Mouse (Mus musculus) intestine, embryonic 14.5 days (tissue): ENCODE results near the gene Smc3. TPM values are rescaled to one million over a fixed set of nuclear protein-coding genes. Genes with fewer than 3 reads are reported as not detected.

Source experiments
- ATAC-seq: fragments of 200-750 bp; cut with Nextera tagmentation; replicated peaks from 2 replicates; pipeline ENCODE4 v1.8.0; 2017; ENCODE audit warnings: low read depth, moderate number of reproducible peaks, moderate TSS enrichment, moderate library complexity; ENCODE audit not compliant: low FRiP score, low TSS enrichment
- DNase-seq: peaks from one replicate; pipeline ENCODE4 v3.0.0-alpha.2; 2018; ENCODE audit warnings: low spot score
- H3K27ac ChIP-seq: fragments of 300-500 bp; sonication (generic); 2 replicates; pipeline ENCODE4 v1.5.1; 2014; ENCODE audit warnings: low read depth, mild to moderate bottlenecking, control low read depth
- H3K27me3 ChIP-seq: fragments of 300-500 bp; sonication (generic); replicated peaks from 2 replicates; pipeline ENCODE4 v1.6.1; 2014; ENCODE audit warnings: low read length, control low read depth; ENCODE audit not compliant: control insufficient read depth, insufficient read depth
- H3K36me3 ChIP-seq: fragments of 300-500 bp; sonication (generic); 2 replicates; pipeline ENCODE4 v1.6.1; 2014; ENCODE audit warnings: low read length, control low read depth; ENCODE audit not compliant: control insufficient read depth, insufficient read depth
- H3K4me1 ChIP-seq: fragments of 300-500 bp; sonication (generic); replicated peaks from 2 replicates; pipeline ENCODE4 v1.6.1; 2014; ENCODE audit warnings: low read length, control low read depth, mixed read lengths; ENCODE audit not compliant: control insufficient read depth, insufficient read depth
- H3K4me2 ChIP-seq: fragments of 300-500 bp; sonication (generic); 2 replicates; pipeline ENCODE4 v1.6.1; 2014; ENCODE audit warnings: low read length
- H3K4me3 ChIP-seq: fragments of 300-500 bp; sonication (generic); 2 replicates; pipeline ENCODE4 v1.5.1; 2014; ENCODE audit warnings: low read depth, low read length, control low read depth, mixed read lengths
- H3K9ac ChIP-seq: fragments of 300-500 bp; sonication (generic); 2 replicates; pipeline ENCODE4 v1.6.1; 2014; ENCODE audit warnings: mild to moderate bottlenecking, low read length
- H3K9me3 ChIP-seq: fragments of 300-500 bp; sonication (generic); 2 replicates; pipeline ENCODE4 v1.6.1; 2016; ENCODE audit warnings: low read length, control low read depth; ENCODE audit not compliant: control insufficient read depth
- WGBS: fragments of 180-500 bp; shearing (Covaris S2); extraction: QIAGEN DNeasy Blood & Tissue Kit; methylation state at CpG from one replicate; pipeline ENCODE4 v1.1.7; 2014; 5-methylcytosine and 5-hydroxymethylcytosine counted together
- polyA plus RNA-seq: library from polyadenylated mRNA; unstranded; fragments of >200 nt; fragmentation: Nextera tagmentation; extraction: Ambion mirVana; gene quantifications from 2 replicates; pipeline ENCODE4 v1.2.1, GENCODE M21; 2014

Smc3 gene
- polyA plus RNA-seq, 1 experiment from 2014 or later: 65.6 TPM

DNA sequence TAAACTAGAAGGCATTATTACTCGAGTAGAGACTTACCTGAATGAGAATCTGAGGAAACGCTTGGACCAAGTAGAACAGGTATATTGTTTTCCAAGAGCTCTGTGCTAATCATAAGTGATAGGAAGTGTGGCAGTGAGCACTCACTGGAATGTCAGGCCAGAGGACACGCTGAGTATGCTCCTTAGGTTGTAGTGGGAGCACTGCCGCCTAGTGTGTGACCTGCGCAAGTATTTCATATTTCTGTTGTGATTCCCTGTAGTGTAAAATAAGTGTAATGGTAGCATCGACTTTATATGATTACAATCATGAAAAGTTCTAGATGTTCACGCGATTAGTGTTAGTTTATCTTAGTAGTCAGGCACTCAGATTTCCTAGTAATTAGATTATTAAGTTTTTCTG is 38.5 kb downstream of the Smc3 start:
- Histone ChIP-seq H3K9me3 (no peaks in the 10 kb centered on the region), H3K27ac (no peak overlapping the region), H3K4me3 (no peak overlapping the region), H3K27me3 (no peaks in the 10 kb centered on the region), H3K36me3 (peaks cover 93% of the 10 kb centered on the region), H3K9ac (no peak overlapping the region), H3K4me1 (no peaks in the 10 kb centered on the region), H3K4me2 (no peak overlapping the region)
- no peak for DNase-seq
- WGBS: 89% methylated on average over 8 of the region's 8 CpGs
- no peak for ATAC-seq

DNA sequence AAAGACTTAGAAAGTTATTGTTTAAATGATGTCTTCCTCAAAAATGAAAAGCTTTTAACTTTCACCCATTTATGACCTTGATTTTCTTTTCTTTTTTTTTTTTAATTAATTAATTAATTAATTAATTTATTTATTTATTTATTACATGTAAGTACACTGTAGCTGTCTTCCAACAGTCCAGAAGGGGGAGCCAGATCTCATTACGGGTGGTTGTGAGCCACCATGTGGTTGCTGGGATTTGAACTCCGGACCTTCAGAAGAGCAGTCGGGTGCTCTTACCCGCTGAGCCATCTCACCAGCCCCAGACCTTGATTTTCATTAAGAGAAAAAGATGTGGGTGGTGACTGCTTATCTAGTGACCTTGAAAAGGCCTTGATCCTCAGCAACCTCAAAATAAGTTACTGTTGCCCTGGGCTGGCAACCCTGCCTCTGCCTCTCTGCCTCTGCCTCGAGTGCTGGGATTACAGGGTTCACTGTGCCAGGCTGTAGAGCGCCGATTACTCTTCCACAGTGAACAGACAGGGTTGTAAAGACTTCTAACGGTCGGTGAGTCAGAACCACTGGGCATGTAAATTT is 43.9 kb downstream of the Smc3 start:
- no peaks in the 10 kb centered on the region for H3K27me3 ChIP-seq
- H3K4me2 ChIP-seq: no peak overlapping the region
- no peak overlapping the region for H3K27ac ChIP-seq
- H3K36me3 ChIP-seq: peaks cover 81% of the 10 kb centered on the region
- DNase-seq (no peak), ATAC-seq (no peak)
- H3K9ac ChIP-seq: no peak overlapping the region
- H3K4me1 ChIP-seq: 0 out of 2 replicates have a peak, but pooled peaks cover 2% of the 10 kb centered on the region
- H3K9me3 ChIP-seq: no peaks in the 10 kb centered on the region
- 92% methylated on average over 9 of the region's 9 CpGs for WGBS
- no peak overlapping the region for H3K4me3 ChIP-seq

DNA sequence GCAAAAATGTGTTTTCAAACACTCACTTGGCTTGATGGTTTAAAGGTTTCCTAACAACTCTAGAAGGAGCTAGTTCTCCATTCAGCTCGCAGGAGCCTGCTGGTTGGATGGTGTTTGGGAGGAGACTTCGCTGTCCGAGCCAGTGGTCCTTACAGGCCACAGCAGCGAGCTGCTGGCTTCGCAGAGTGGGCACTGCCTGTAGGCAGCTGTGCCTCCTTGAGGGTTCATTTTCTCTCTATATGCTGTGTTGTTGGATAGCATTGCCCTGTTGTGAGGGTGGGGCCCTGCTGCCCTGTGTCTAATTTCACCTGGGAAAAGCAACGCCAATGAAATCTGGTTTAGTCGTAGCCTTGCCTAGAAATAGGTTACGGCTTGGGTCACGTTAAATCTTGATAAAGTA is 47.1 kb downstream of the Smc3 start:
- no peak overlapping the region for H3K27ac ChIP-seq
- H3K4me3 ChIP-seq: no peak overlapping the region
- H3K36me3 ChIP-seq: peaks cover 49% of the 10 kb centered on the region
- H3K9me3 ChIP-seq: no peaks in the 10 kb centered on the region
- no peak overlapping the region for H3K4me2 ChIP-seq
- H3K27me3 ChIP-seq: no peaks in the 10 kb centered on the region
- WGBS: 85% methylated on average over 9 of the region's 9 CpGs
- DNase-seq (no peak), ATAC-seq (no peak)
- H3K4me1 ChIP-seq: 0 out of 2 replicates have a peak, but pooled peaks cover 3% of the 10 kb centered on the region
- no peak overlapping the region for H3K9ac ChIP-seq

DNA sequence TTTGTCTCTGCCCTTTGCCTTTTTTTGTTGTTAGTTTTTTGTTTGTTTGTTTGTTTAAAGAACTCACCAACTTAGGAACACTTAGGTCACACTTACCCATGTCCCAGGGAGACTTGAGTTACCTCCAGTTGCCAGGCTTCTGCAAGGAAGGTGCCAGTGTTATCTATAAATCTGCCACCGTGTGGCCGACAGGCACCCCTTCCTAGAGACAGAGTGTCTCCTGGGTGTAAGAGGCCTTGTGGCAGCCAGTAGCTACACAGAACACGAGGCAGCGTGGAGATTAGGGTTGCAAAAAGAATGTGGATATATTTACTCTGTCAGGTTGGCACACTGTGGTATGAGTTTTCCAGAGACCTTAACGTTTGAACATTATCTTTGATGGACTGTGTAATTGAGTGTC is 47.9 kb downstream of the Smc3 start:
- H3K36me3 ChIP-seq: peaks cover 45% of the 10 kb centered on the region
- DNase-seq (no peak), ATAC-seq (no peak)
- no peaks in the 10 kb centered on the region for H3K9me3 ChIP-seq
- H3K9ac ChIP-seq: no peak overlapping the region
- no peak overlapping the region for H3K4me3 ChIP-seq
- no peak overlapping the region for H3K4me2 ChIP-seq
- H3K4me1 ChIP-seq: 0 out of 2 replicates have a peak, but pooled peaks cover 3% of the 10 kb centered on the region
- H3K27me3 ChIP-seq: no peaks in the 10 kb centered on the region
- H3K27ac ChIP-seq: no peak overlapping the region
- WGBS: 32% methylated on average over 5 of the region's 5 CpGs

DNA sequence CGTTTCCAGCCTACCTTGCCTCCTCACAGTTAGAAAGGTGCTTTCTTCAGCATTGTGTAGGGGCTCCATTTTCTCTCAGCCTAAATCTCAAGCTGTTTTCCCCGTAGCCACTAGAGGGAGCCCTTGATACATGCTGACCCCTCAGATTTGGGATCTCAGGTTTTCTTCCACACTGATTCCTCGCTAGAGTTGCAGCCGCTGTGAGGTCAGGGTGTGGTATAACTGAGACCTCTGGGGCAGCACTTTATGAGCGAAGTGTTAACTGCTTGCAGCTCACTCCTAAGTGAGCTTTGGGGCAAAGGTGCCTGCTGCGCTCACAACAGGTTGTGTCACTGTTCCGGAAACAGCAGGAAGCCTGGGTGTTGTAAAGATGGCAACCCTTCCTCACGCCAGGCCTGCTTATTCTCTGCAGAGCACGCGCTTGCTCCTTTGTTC is 48.6 kb downstream of the Smc3 start:
- DNase-seq (peak; percentile 90), ATAC-seq (peak; percentile 65)
- no peaks in the 10 kb centered on the region for H3K27me3 ChIP-seq
- peaks cover 5% of the 10 kb centered on the region; the same call in 1 of the 2 replicates for H3K4me1 ChIP-seq
- peaks cover 38% of the 10 kb centered on the region for H3K36me3 ChIP-seq
- H3K27ac ChIP-seq: no peak overlapping the region
- H3K9ac ChIP-seq: no peak overlapping the region
- WGBS: 41% methylated on average over 10 of the region's 10 CpGs
- H3K4me3 ChIP-seq: no peak overlapping the region
- no peaks in the 10 kb centered on the region for H3K9me3 ChIP-seq
- no peak overlapping the region for H3K4me2 ChIP-seq

DNA sequence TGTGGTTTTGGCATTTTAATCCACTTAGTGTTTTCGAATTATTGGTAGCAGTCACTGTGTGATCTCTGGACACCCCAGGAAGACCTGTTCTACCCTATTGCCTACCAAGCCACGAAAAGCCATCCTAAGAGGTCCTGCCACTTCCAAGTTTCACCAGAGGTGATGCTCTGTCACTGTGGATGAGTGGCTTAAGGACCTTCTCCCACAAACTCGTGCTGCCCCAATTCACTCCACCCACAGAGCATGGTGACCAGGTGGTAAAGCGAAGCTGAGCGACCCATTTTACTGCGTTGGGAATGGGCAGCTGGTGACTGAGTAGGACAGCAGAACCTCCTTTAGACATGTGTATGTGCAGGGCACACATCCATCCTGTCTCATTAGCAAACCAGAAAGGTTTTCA is 49.2 kb downstream of the Smc3 start:
- no peak overlapping the region for H3K9ac ChIP-seq
- no peaks in the 10 kb centered on the region for H3K9me3 ChIP-seq
- ATAC-seq (no peak), DNase-seq (no peak)
- H3K4me1 ChIP-seq: peaks cover 7% of the 10 kb centered on the region; the same call in 1 of the 2 replicates
- no peak overlapping the region for H3K4me3 ChIP-seq
- no peak overlapping the region for H3K4me2 ChIP-seq
- peaks cover 33% of the 10 kb centered on the region for H3K36me3 ChIP-seq
- WGBS: 76% methylated on average over 6 of the region's 6 CpGs
- H3K27ac ChIP-seq: no peak overlapping the region
- H3K27me3 ChIP-seq: no peaks in the 10 kb centered on the region

DNA sequence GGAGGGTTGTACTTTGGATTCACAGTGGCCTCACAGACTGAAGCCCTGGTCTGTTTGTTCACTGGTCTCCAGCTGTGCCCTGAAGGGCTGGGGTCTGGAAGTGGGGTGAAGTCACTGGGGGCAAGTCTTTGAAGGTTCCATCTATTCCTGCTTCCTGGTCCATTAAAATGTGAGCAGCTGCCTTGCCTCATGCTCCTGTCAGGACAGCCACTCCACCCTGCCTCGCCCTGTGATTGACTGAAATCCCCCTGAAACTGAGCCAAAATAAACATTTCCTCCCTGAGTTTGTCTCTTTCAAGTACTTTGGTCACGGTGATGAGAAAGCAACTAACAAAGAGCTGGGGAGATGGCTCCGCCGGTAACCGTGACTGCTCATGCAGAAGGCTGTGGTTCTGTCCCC is 49.6 kb downstream of the Smc3 start:
- no peaks in the 10 kb centered on the region for H3K9me3 ChIP-seq
- H3K36me3 ChIP-seq: peaks cover 30% of the 10 kb centered on the region
- peaks cover 7% of the 10 kb centered on the region; the same call in 1 of the 2 replicates for H3K4me1 ChIP-seq
- H3K9ac ChIP-seq: no peak overlapping the region
- H3K27ac ChIP-seq: no peak overlapping the region
- 39% methylated on average over 5 of the region's 5 CpGs for WGBS
- ATAC-seq: no peak
- no peak overlapping the region for H3K4me2 ChIP-seq
- no peak overlapping the region for H3K4me3 ChIP-seq
- no peak for DNase-seq
- H3K27me3 ChIP-seq: no peaks in the 10 kb centered on the region

DNA sequence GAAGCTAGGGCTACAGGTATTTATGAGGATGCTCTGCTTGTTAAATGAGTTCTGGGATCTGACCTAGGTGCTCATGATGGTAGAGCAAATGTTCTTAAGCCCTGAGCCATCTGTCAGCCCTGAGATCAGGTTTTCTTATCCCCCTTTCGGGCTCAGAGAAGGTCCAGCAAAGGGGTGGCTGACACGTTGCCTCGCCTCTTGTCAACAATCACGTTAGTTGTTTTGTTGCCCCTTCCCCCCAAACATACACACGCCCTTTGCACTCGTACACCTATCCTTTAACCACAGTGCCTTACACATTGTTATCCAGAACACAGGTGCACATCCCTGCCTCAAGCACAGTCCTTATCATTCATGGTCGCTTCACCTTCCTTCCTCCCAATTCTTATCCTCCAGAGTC is 50.7 kb downstream of the Smc3 start:
- Histone ChIP-seq H3K27ac (no peak overlapping the region), H3K27me3 (no peaks in the 10 kb centered on the region), H3K4me3 (no peak overlapping the region), H3K4me1 (peaks cover 7% of the 10 kb centered on the region; the same call in 1 of the 2 replicates), H3K9me3 (no peaks in the 10 kb centered on the region), H3K36me3 (peaks cover 20% of the 10 kb centered on the region), H3K9ac (no peak overlapping the region), H3K4me2 (no peak overlapping the region)
- DNase-seq (no peak), ATAC-seq (no peak)
- WGBS: 80% methylated on average over 7 of the region's 7 CpGs

DNA sequence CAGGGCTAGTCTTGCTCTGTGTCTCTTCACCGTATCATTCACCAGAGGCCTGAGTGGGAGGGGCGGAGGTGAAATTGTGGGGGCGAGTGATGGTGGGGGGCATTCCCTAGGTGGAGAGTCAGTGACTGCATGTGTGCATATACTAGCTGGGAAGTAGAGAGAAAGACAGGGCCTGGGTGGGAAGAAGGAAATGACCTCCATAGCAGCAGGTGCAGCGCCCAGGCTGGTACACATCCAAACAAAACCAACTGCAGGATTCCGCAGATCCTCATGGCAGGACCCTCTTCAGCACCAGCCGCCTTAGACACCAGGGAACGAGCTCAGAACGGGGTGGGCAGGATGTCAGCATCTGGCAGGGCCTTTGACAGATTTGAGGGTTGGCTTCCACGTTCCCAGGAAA is 52.1 kb downstream of the Smc3 start:
- DNase-seq (no peak), ATAC-seq (no peak)
- no peaks in the 10 kb centered on the region for H3K27me3 ChIP-seq
- peaks cover 7% of the 10 kb centered on the region; the same call in 1 of the 2 replicates for H3K36me3 ChIP-seq
- no peak overlapping the region for H3K9ac ChIP-seq
- WGBS: 67% methylated on average over 9 of the region's 9 CpGs
- H3K27ac ChIP-seq: no peak overlapping the region
- H3K4me2 ChIP-seq: no peak overlapping the region
- peaks cover 7% of the 10 kb centered on the region; the same call in 1 of the 2 replicates for H3K4me1 ChIP-seq
- no peak overlapping the region for H3K4me3 ChIP-seq
- H3K9me3 ChIP-seq: no peaks in the 10 kb centered on the region
